Mouse (Mus musculus) left cerebral cortex, postnatal 4 days (tissue): ENCODE data around the gene Zfp526. TPM values are rescaled to one million over a fixed set of nuclear protein-coding genes. Genes with fewer than 3 reads are reported as not detected.

Experiments
- DNase-seq: peaks from one replicate; pipeline ENCODE4 v3.0.0-alpha.2; 2022
- intact Hi-C: fragments of 180-260 bp; cut with DNase I; formaldehyde crosslinking; loops from one replicate; pipeline ENCODE4 v1.15.1; 2025
- total RNA-seq, 2 experiments: library from RNA; stranded (reverse); gene quantifications; 2 replicates each; pipeline ENCODE4 v1.2.3; 2021

Gene Zfp526
- total RNA-seq, 2 experiments from 2014 or later, result 6.5 to 7.8 TPM

DNA sequence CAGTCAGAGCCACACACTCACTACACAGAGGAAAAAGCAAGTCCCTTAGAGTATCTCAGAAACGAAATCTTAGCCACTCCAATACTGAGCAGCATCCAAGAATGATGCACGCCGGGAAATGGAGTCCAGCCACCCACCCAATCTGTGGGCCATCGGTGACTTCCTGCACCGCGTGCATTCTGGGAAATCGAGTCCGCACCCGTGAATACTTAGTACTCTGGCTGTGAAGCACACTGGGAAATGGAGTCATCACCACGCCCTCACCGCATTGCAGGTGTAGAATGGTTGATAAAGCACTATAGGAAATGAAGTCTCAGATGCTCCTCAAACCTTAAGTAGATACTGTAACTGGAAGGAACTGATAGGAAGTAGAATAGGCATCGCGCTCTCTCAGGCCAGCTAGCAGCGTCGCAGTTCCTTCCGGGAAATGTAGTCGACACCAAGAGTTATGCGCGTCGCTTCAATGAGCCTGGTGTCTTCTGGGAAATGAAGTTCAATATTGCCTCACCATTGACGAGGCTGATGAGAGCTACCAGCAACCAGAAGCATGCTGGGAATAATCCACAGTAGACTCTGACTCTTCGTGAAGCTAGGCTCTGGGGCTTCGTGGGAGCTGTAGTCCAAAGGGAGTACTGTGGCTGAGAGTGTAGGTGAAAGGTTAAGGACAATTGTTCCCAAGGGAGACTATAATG, 16.9 kb downstream of the Zfp526 start:
- peak; percentile 94 for DNase-seq
- intact Hi-C loops, result no loop called here

- intact Hi-C loops, result no loop called here
- peak; percentile 87 for DNase-seq
These were observed 17.8 kb downstream of the Zfp526 start for GRCm38 (mm10) chr7:25238829-25239623.

DNA sequence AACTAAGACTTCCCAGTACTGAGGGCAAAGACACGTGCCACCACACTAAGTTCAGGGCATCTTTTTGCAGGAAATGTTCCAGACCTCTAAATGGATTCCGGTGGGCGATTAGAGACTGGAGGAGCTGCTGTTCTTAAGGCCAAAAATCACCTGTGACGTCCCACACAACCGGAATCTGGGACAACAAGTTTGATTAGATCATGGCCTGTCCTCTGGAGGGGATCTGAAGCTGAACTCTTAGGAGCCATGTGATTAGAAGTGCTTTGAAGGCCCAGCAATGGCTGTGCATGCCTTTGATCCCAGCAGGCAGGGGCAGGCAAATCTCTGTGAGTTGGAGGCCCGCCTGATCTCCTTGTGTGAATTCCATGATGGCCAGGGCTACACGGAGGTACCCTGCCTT, 19.4 kb downstream of the Zfp526 start:
- intact Hi-C loops, result loop anchor here (2.0 kb wide), 1 partner anchor 38 kb away; no protein-coding TSS in a partner anchor

DNA sequence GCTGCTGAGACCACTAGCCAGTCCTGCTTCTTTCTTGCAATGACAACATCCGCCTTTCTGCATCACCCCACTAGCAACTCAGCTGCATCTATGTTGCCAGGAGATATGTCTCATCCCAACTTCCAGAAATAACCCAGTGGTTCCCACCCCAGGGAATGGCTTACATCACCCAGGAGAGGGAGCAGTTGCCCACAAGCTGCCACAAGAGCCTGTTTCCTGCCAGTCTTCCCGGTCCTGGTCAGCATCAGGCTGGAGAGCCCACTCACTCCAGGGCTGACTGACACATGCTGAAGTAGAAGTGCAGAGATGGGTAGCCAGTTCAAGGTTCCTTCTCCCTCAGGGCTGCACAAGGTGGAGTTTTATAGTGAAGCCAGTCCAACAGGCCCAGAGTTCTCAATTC, 19.8 kb downstream of the Zfp526 start:
- no peak for DNase-seq
- intact Hi-C loops, result loop anchor here (2.0 kb wide), 1 partner anchor 38 kb away; no protein-coding TSS in a partner anchor

More for the DNA sequence above, 19.4 kb downstream of the Zfp526 start:
- DNase-seq, result no peak

DNA sequence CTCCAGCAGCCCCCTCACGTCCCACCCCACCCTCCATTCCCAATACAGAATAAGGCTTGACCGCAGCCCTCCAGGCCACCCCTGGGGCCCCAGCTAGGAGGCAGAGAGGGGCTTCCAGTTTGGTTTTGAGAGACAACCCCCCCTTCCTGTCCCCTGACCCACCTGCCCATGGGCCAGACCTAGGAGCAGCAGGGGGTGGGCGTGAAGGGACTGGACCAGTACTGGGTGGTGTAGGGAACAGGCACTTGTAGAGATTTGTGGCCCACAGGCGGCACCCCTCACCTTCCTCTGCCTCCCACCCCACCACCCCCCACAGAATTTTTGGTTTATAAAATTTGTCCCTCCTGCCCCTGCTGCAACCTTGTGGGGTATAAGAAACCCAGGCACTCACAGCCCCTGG, 22.1 kb downstream of the Zfp526 start:
- DNase-seq, result no peak
- intact Hi-C loops, result no loop called here

GRCm38 (mm10) chr7:25244562-25245369, 23.5 kb downstream of the Zfp526 start:
- intact Hi-C loops, result no loop called here
- DNase-seq, result no peak

- DNase-seq, result peak; percentile 78
- intact Hi-C loops, result no loop called here
These were observed 25.0 kb downstream of the Zfp526 start for GRCm38 (mm10) chr7:25246079-25246758.

DNA sequence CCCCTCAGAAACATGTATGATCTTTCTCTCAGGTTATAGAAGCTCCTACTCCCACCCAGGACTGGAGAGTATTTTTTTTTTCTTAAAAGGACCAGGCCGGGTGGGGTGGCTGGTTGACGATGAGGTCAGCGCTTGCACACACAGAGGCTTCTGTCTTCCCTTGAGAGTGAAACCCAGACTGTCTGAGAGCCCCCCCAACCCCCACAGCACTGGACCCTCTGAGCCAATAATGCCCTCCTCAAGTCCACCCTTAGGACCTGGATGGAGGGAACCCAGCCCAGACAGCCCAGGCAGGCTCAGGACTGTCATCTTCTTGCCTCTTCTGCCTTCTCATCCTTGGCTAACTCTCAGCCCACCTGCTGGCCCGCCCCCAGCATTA, 25.5 kb downstream of the Zfp526 start:
- intact Hi-C loops, result no loop called here
- peak; percentile 43 for DNase-seq

DNA sequence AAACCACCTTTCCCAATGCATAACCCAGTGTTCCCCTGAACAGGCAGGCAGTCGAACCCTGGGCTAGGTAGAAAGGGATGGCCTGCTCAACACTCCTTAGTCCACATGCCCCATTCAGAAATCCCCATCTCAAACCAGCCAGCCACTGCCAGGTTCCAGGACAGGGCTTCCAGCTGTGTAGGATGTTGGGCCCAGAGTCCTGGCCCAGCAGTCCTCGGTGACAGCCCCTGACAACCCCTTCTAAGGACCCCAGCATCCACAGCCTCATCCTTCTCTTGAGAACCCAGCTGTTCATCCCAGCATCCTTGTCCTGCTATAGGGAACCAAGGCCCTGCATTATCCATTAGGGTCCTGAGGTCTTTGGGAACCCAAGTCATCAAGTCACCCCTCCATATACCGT, 26.3 kb downstream of the Zfp526 start:
- DNase-seq, result no peak
- intact Hi-C loops, result no loop called here

DNA sequence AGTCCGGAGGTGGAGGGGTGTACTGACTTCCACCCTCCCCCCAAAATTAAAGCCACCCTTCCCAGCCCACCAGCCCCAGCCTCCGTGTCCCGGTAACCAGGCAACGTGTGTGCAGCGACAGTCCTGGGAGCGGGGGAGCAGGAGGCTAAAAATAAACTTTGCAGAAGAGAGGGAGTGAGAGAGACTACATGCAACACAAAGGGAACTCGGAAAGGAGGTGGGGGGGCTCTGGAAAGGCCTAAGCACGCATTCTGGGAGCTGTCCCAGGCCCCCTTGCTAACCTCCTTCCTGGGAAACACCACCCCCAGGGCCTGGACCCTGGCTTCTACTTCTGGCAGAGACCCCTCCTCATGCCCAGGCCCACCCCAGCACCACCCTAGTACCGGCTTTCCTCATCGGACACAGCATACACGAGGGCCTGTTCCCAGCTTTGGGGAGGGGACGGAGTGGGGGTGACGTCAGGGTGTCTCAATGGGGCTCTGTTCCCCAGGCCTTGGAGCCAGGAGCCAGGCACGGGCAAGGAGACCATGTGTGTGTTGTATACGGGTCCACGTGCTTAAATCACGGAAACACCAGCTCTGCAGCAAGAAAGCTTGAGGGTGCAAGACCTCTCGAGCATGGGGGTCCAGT, 26.9 kb downstream of the Zfp526 start:
- peak; percentile 54 for DNase-seq
- intact Hi-C loops, result no loop called here

GRCm38 (mm10) chr7:25248846-25249313, 27.7 kb downstream of the Zfp526 start:
- intact Hi-C loops, result no loop called here
- DNase-seq, result no peak

GRCm38 (mm10) chr7:25249314-25250140, 28.3 kb downstream of the Zfp526 start:
- peak; percentile 79 for DNase-seq
- intact Hi-C loops, result no loop called here

GRCm38 (mm10) chr7:25250141-25250972, 29.1 kb downstream of the Zfp526 start, which contains the start of gene Erf:
Gene Erf (minus strand): TSS chr7:25250761.
- intact Hi-C loops, result no loop called here
- DNase-seq, result peak; percentile 95

- peak; percentile 78 for DNase-seq
- intact Hi-C loops, result no loop called here
These were observed 30.0 kb downstream of the Zfp526 start for GRCm38 (mm10) chr7:25251071-25251791.

DNA sequence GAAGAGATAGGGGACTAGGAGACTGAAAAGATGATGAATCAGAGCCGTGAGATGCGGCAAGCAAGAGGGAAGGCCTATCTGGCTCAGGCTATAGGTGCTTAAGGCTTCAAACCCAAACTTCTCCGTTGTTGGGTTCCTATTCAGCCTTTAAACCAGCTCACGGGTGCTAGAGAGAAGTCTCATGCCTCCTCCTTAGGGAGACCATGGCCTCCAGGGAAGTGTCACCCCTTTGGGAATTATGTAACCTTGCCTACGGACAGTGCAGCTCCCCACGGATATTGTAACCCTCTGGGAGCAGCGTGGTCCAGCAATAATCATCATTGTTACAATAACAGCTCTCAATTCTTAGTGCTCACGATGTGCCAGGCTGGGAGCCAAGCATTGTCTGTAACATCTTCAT, 30.6 kb downstream of the Zfp526 start:
- intact Hi-C loops, result no loop called here
- DNase-seq, result no peak

GRCm38 (mm10) chr7:25261896-25262295, 40.7 kb downstream of the Zfp526 start:
- no peak for DNase-seq

More at GRCm38 (mm10) chr7:25261896-25262295, 40.7 kb downstream of the Zfp526 start:
- intact Hi-C loops, result no loop called here
